Mouse (Mus musculus): ENCODE measurements around the gene Sema4f.

DNA sequence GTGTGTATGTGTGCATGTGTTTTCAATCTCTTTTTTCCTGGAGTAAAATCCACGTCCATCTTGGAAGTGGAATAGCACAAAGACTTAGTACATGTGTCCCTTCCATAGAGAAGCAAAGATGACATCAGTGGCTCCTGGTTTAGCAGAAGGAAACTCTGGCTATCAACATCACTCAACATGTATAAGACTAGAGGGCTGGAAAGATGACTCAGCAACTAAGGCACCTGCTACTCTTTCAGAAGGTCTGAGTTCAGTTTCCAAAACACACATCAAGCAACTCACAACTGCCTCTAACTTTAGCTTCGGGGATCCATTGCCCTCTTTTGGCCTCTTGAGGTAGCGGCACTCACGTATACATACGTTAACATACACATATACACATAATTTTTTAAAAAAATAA lies 28.3 kb downstream of the Sema4f start:
- TF ChIP-seq POLR2A (IDR thresholded peaks at IDR 0.05; ENCODE audit: insufficient read depth, low read length), result no peak
- no peak for TF ChIP-seq CTCF (IDR thresholded peaks at IDR 0.05; ENCODE audit: low read depth, low read length)
- no peak for TF ChIP-seq EP300 (IDR thresholded peaks at IDR 0.05; ENCODE audit: insufficient read depth, low read depth, low read length)
